Mouse (Mus musculus) forebrain, embryonic 15.5 days (tissue): Measurements from ENCODE around the gene Lgals4. TPM values are rescaled to one million over a fixed set of nuclear protein-coding genes. Genes with fewer than 3 reads are reported as not detected.
A peak's percentile ranks its signal among the peaks of the same experiment; 100 is the strongest.

ENCODE experiments used
- ATAC-seq: fragments of 200-750 bp; cut with Nextera tagmentation; replicated peaks from 2 replicates; pipeline ENCODE4 v1.8.0; 2017; ENCODE audit warnings: mild to moderate bottlenecking, moderate TSS enrichment, moderate library complexity
- H3K27ac ChIP-seq: fragments of 300-500 bp; sonication (generic); replicated peaks from 2 replicates; pipeline ENCODE4 v1.5.1; 2015; ENCODE audit warnings: mild to moderate bottlenecking, inconsistent platforms
- H3K27me3 ChIP-seq: fragments of 300-500 bp; sonication (generic); 2 replicates; pipeline ENCODE4 v1.6.1; 2015; ENCODE audit warnings: inconsistent platforms
- H3K36me3 ChIP-seq: fragments of 300-500 bp; sonication (generic); 2 replicates; pipeline ENCODE4 v1.6.1; 2015; ENCODE audit warnings: mild to moderate bottlenecking, inconsistent platforms
- H3K4me1 ChIP-seq: fragments of 300-500 bp; sonication (generic); 2 replicates; pipeline ENCODE4 v1.6.1; 2015; ENCODE audit warnings: inconsistent platforms
- H3K4me2 ChIP-seq: fragments of 300-500 bp; sonication (generic); replicated peaks from 2 replicates; pipeline ENCODE4 v1.6.1; 2015; ENCODE audit warnings: mild to moderate bottlenecking, inconsistent platforms
- H3K4me3 ChIP-seq: fragments of 300-500 bp; sonication (generic); 2 replicates; pipeline ENCODE4 v1.5.1; 2015; ENCODE audit warnings: mild to moderate bottlenecking, inconsistent platforms
- H3K9ac ChIP-seq: fragments of 300-500 bp; sonication (generic); replicated peaks from 2 replicates; pipeline ENCODE4 v1.6.1; 2015; ENCODE audit warnings: mild to moderate bottlenecking, inconsistent platforms
- H3K9me3 ChIP-seq: fragments of 300-500 bp; sonication (generic); 2 replicates; pipeline ENCODE4 v1.6.1; 2016; ENCODE audit warnings: inconsistent platforms
- WGBS: fragments of 180-500 bp; shearing (Covaris S2); methylation state at CpG from one replicate; pipeline ENCODE4 v1.1.7; 2015; ENCODE audit warnings: mixed read lengths; 5-methylcytosine and 5-hydroxymethylcytosine counted together
- polyA plus RNA-seq: library from polyadenylated mRNA; unstranded; fragments of >200 nt; fragmentation: Nextera tagmentation; extraction: Ambion mirVana; gene quantifications from 2 replicates; pipeline ENCODE4 v1.2.1, GENCODE M21; 2015

The Lgals4 gene
- polyA plus RNA-seq, 1 experiment from 2014 or later: 4.9 TPM

GRCm38 (mm10) chr7:28810107-28811066, 23.3 kb upstream of the Lgals4 start:
- peak; percentile 93 for ATAC-seq
- Histone ChIP-seq H3K9ac (peak overlapping the region; percentile 87), H3K4me2 (peak overlapping the region; percentile 84), H3K27me3 (no peaks in the 10 kb centered on the region), H3K36me3 (peaks cover 30% of the 10 kb centered on the region), H3K9me3 (no peaks in the 10 kb centered on the region), H3K4me3 (peak overlapping the region; percentile 81), H3K4me1 (peaks cover 40% of the 10 kb centered on the region), H3K27ac (peak overlapping the region; percentile 99)
- under 1% methylated on average over 70 of the region's 70 CpGs for WGBS

GRCm38 (mm10) chr7:28811228-28811627, 22.4 kb upstream of the Lgals4 start:
- Histone ChIP-seq H3K9me3 (no peaks in the 10 kb centered on the region), H3K9ac (peak overlapping the region; percentile 87), H3K27me3 (no peaks in the 10 kb centered on the region), H3K4me1 (peaks cover 42% of the 10 kb centered on the region), H3K36me3 (peaks cover 38% of the 10 kb centered on the region), H3K4me3 (peak overlapping the region; percentile 81), H3K4me2 (peak overlapping the region; percentile 58), H3K27ac (peak overlapping the region; percentile 99)
- WGBS: 1% methylated on average over 39 of the region's 40 CpGs
- peak; percentile 49 for ATAC-seq

DNA sequence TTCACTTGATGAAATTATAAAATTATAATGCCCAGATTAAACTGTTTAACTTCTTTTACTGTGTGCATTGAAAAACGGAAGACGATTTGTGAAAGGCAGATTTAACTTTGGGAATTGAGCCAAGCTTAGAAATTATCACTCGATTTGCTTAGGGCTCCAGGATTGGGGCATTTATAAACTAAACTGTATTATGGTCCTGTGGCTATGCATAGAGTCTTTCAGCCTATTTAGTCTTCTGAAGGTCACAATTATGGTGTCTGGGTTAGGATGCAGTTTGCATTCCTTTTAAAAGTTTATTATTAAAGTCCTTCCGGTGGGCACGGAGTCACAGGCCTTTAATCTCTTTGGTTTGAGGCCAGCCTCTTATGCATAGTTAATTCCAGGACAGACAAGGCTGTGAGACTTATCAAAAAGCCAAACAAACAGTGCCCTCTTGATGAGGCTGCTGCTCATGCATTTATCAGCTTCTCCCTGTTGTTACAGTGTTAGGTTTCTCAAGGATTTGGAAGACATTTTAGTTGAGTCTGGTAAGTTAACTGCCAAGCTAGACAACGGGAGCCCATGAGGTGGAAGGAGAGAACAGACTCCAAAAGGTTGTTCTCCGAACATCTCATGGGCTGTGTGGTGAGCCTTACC, 21.9 kb upstream of the Lgals4 start:
- Histone ChIP-seq H3K27me3 (no peaks in the 10 kb centered on the region), H3K4me1 (peaks cover 47% of the 10 kb centered on the region), H3K36me3 (peaks cover 44% of the 10 kb centered on the region), H3K27ac (peak overlapping the region; percentile 99; the same call in 1 of the 2 replicates), H3K4me3 (peak overlapping the region; percentile 81), H3K9me3 (no peaks in the 10 kb centered on the region), H3K4me2 (peak overlapping the region; percentile 58), H3K9ac (peak overlapping the region; percentile 87)
- 8% methylated on average over 7 of the region's 7 CpGs for WGBS
- no peak for ATAC-seq

- 69% methylated on average over 4 of the region's 4 CpGs for WGBS
- H3K36me3 ChIP-seq: peaks cover 51% of the 10 kb centered on the region
- H3K9me3 ChIP-seq: no peaks in the 10 kb centered on the region
- ATAC-seq: no peak
- H3K9ac ChIP-seq: peak overlapping the region; percentile 87
- peaks cover 54% of the 10 kb centered on the region for H3K4me1 ChIP-seq
- peak overlapping the region; percentile 81 for H3K4me3 ChIP-seq
- H3K27ac ChIP-seq: no peak overlapping the region
- peak overlapping the region; percentile 58 for H3K4me2 ChIP-seq
- no peaks in the 10 kb centered on the region for H3K27me3 ChIP-seq
These were observed 21.2 kb upstream of the Lgals4 start for GRCm38 (mm10) chr7:28812436-28812835.

DNA sequence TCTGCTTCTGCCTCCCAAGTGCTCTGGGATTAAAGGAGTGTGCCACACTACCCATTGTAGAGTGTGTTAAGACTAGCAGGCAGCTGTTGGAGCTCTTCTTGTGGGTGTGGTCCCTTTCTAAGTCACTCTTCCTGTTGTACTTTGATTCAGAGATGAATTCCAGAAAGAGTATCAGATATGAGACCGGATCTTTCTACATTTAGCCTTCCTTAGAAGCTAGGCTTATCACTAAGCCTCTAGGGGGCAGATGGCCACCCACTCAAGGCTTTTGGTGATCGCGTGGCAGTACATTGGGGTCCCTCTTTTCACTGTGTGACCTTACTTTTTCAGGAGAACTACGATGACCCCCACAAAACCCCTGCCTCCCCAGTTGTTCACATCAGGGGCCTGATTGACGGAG, 20.7 kb upstream of the Lgals4 start:
- 80% methylated on average over 5 of the region's 5 CpGs for WGBS
- no peak overlapping the region for H3K9ac ChIP-seq
- peaks cover 53% of the 10 kb centered on the region for H3K4me1 ChIP-seq
- no peak overlapping the region for H3K27ac ChIP-seq
- no peaks in the 10 kb centered on the region for H3K27me3 ChIP-seq
- H3K4me2 ChIP-seq: peak overlapping the region; percentile 58
- peaks cover 56% of the 10 kb centered on the region for H3K36me3 ChIP-seq
- no peaks in the 10 kb centered on the region for H3K9me3 ChIP-seq
- peak overlapping the region; percentile 81 for H3K4me3 ChIP-seq
- ATAC-seq: no peak

DNA sequence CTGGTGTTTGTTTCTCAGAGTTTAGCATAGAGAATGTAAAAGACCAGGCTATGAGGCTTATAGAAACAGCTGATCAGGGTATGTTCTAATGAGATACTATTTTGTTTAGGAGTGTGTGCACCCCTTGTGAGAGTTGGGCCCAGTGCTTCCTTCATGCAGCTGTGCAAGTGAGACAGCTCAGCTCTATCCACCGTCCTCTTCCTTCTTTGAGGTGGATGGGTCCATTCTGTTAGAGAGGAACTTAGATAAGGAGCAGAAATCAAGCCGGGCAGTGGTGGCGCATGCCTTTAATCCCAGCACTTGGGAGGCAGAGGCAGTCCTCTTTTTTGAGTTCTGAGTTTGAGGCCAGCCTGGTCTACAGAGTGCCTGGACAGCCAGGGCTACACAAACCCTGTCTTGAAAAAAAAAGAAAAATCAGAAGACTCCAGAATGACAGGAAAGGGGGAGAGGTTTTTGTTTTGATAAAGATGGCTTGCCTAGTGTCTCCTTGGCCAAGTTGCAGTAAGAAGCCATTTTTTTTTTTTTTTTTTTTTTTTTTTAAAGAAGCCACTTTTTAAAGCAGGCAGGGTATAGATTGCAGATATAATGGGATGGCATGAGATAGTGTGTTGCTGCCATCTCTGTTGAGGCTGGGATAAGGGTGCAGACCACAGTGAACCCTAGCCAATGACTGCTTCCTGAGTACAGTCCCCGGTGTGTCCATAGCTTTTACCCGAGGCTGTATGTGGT, 19.2 kb upstream of the Lgals4 start:
- WGBS: 90% methylated on average over 5 of the region's 5 CpGs
- Histone ChIP-seq H3K9me3 (no peaks in the 10 kb centered on the region), H3K4me1 (peaks cover 52% of the 10 kb centered on the region), H3K4me3 (no peak overlapping the region), H3K27ac (no peak overlapping the region), H3K27me3 (no peaks in the 10 kb centered on the region), H3K9ac (no peak overlapping the region), H3K4me2 (no peak overlapping the region), H3K36me3 (peaks cover 69% of the 10 kb centered on the region)
- ATAC-seq: no peak

- Histone ChIP-seq H3K27me3 (no peaks in the 10 kb centered on the region), H3K36me3 (peaks cover 77% of the 10 kb centered on the region), H3K4me3 (no peak overlapping the region), H3K4me1 (peaks cover 48% of the 10 kb centered on the region), H3K4me2 (no peak overlapping the region), H3K9ac (no peak overlapping the region), H3K9me3 (no peaks in the 10 kb centered on the region), H3K27ac (no peak overlapping the region)
- WGBS: 90% methylated on average over 9 of the region's 9 CpGs
- ATAC-seq: no peak
These were observed 18.4 kb upstream of the Lgals4 start for GRCm38 (mm10) chr7:28815230-28815629.

DNA sequence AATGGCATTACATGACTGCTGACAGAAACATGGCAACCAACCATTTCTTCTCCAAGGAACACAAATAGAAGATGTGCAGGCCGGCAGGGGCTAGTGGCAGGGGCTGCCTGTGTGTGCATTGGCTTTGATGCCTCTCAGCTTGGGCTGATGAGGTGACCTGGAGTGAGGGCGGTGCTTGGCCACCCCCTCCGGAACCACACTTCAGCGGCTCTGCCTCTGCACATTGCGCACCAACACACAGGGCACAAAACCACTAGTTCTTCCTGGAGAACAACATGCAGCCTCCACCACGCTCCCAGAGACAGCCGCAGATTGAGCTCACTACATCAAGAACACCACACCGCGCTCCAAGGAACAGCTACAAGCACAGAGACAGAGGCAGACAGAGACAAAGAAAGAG, 17.5 kb upstream of the Lgals4 start:
- no peaks in the 10 kb centered on the region for H3K9me3 ChIP-seq
- no peak overlapping the region for H3K4me2 ChIP-seq
- H3K4me3 ChIP-seq: no peak overlapping the region
- no peaks in the 10 kb centered on the region for H3K27me3 ChIP-seq
- peaks cover 48% of the 10 kb centered on the region for H3K4me1 ChIP-seq
- 87% methylated on average over 9 of the region's 9 CpGs for WGBS
- H3K27ac ChIP-seq: no peak overlapping the region
- H3K9ac ChIP-seq: no peak overlapping the region
- H3K36me3 ChIP-seq: peaks cover 86% of the 10 kb centered on the region
- no peak for ATAC-seq

- H3K4me2 ChIP-seq: no peak overlapping the region
- no peaks in the 10 kb centered on the region for H3K27me3 ChIP-seq
- ATAC-seq: no peak
- H3K36me3 ChIP-seq: peaks cover 93% of the 10 kb centered on the region
- no peak overlapping the region for H3K27ac ChIP-seq
- H3K4me1 ChIP-seq: peaks cover 45% of the 10 kb centered on the region
- no peak overlapping the region for H3K4me3 ChIP-seq
- no peak overlapping the region; the same call in 1 of the 2 replicates for H3K9ac ChIP-seq
- 91% methylated on average over 10 of the region's 10 CpGs for WGBS
- H3K9me3 ChIP-seq: no peaks in the 10 kb centered on the region
These were observed 16.7 kb upstream of the Lgals4 start for GRCm38 (mm10) chr7:28816920-28817319.

DNA sequence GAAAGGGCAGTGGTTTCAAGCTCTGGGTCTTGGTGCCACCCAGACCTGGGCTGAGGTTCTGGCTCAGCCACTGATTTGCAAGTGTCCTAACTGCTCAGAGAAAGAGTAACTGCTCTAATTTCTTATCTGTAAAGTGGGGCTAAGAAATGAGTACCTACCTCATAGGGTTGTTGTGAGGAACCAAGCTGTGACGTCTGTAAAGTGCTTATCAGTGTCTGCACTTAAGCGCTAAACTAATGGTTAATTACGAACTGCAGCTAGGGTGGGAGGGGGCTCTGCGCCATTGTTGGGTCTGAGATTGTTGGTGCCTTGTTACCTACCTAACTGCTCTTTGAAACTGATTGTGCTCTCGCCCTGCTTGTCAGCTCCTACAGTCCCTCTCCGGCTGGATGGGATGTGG, 16.1 kb upstream of the Lgals4 start:
- Histone ChIP-seq H3K9ac (peak overlapping the region; percentile 12; the same call in 1 of the 2 replicates), H3K36me3 (peaks cover 97% of the 10 kb centered on the region), H3K27me3 (no peaks in the 10 kb centered on the region), H3K27ac (no peak overlapping the region), H3K4me2 (no peak overlapping the region), H3K4me3 (no peak overlapping the region), H3K9me3 (no peaks in the 10 kb centered on the region), H3K4me1 (peaks cover 39% of the 10 kb centered on the region)
- ATAC-seq: no peak
- 55% methylated on average over 6 of the region's 6 CpGs for WGBS

- H3K9me3 ChIP-seq: no peaks in the 10 kb centered on the region
- no peaks in the 10 kb centered on the region for H3K27me3 ChIP-seq
- no peak overlapping the region for H3K4me3 ChIP-seq
- H3K9ac ChIP-seq: 0 out of 2 replicates have a peak overlapping the region, but pooled peaks have one; percentile 12
- ATAC-seq: no peak
- peaks cover 35% of the 10 kb centered on the region for H3K4me1 ChIP-seq
- no peak overlapping the region for H3K27ac ChIP-seq
- WGBS: 85% methylated on average over 4 of the region's 4 CpGs
- peaks cover 97% of the 10 kb centered on the region for H3K36me3 ChIP-seq
- no peak overlapping the region for H3K4me2 ChIP-seq
These were observed 15.7 kb upstream of the Lgals4 start for GRCm38 (mm10) chr7:28817957-28818356.

DNA sequence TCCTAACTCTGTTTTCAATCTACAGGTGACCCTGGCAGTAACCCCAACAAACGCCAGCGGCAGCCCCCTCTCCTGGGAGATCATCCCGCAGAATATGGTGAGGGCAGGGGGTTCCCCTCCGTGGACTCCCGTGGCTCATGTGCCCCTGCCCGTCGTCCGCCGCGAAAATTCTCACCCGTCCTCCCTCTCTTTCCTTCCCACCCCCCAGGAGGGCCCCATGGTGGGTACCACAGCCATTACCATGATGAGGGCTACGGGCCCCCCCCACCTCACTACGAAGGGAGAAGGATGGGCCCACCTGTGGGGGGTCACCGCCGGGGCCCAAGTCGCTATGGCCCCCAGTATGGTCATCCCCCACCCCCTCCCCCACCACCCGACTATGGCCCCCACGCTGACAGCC, 15.2 kb upstream of the Lgals4 start:
- peaks cover 93% of the 10 kb centered on the region for H3K36me3 ChIP-seq
- no peak overlapping the region for H3K4me3 ChIP-seq
- H3K9me3 ChIP-seq: no peaks in the 10 kb centered on the region
- no peak for ATAC-seq
- peaks cover 30% of the 10 kb centered on the region for H3K4me1 ChIP-seq
- no peak overlapping the region for H3K27ac ChIP-seq
- no peaks in the 10 kb centered on the region for H3K27me3 ChIP-seq
- no peak overlapping the region for H3K9ac ChIP-seq
- WGBS: 84% methylated on average over 18 of the region's 18 CpGs
- H3K4me2 ChIP-seq: no peak overlapping the region
